Mouse (Mus musculus) G1E (cell line): Measurements from ENCODE around the gene Tstd1. TPM values are rescaled to one million over a fixed set of nuclear protein-coding genes. Genes with fewer than 3 reads are reported as not detected.
A peak's percentile ranks its signal among the peaks of the same experiment; 100 is the strongest.

Experiments
- ATAC-seq: 2 replicates; pipeline ENCODE4 v1.8.0; 2016; ENCODE audit warnings: mild to moderate bottlenecking; ENCODE audit not compliant: insufficient number of reproducible peaks, poor library complexity, low FRiP score, severe bottlenecking; ENCODE audit errors: extremely low read depth
- DNase-seq: peaks from one replicate; pipeline ENCODE4 v3.0.0; 2012; ENCODE audit warnings: low spot score
- H3K27me3 ChIP-seq: 2 replicates; pipeline ENCODE4 v1.6.1; 2012; ENCODE audit warnings: mild to moderate bottlenecking, low read length, inconsistent platforms; ENCODE audit not compliant: insufficient read depth
- H3K36me3 ChIP-seq: replicated peaks from 2 replicates; pipeline ENCODE3; 2012; ENCODE audit warnings: mild to moderate bottlenecking, inconsistent platforms
- H3K4me1 ChIP-seq: 2 replicates; pipeline ENCODE4 v1.6.1; 2012; ENCODE audit warnings: low read depth, low read length, inconsistent platforms, mixed read lengths; ENCODE audit not compliant: insufficient read depth
- H3K4me3 ChIP-seq: 2 replicates; pipeline ENCODE4 v1.5.1; 2012; ENCODE audit warnings: low read depth, mild to moderate bottlenecking, inconsistent platforms, low read length, moderate library complexity, mixed read lengths
- H3K9me3 ChIP-seq: replicated peaks from 2 replicates; pipeline ENCODE4 v1.6.1; 2012; ENCODE audit warnings: inconsistent platforms
- CTCF ChIP-seq: IDR thresholded peaks from 2 replicates; pipeline ENCODE4 v1.5.1; 2012; ENCODE audit warnings: low read depth, low read length, inconsistent platforms, mixed read lengths
- GATA1 ChIP-seq: IDR thresholded peaks from 2 replicates; pipeline ENCODE4 v1.6.1; 2012; ENCODE audit warnings: borderline replicate concordance, low read length, inconsistent platforms, mixed read lengths
- GATA2 ChIP-seq: IDR thresholded peaks from 2 replicates; pipeline ENCODE4 v1.6.1; 2012; ENCODE audit warnings: low read depth, low read length, inconsistent platforms, borderline replicate concordance
- POLR2AphosphoS5 ChIP-seq: IDR thresholded peaks from 2 replicates; pipeline ENCODE4 v1.6.1; 2012; ENCODE audit warnings: low read depth, low read length, inconsistent platforms; ENCODE audit not compliant: insufficient replicate concordance
- TAL1 ChIP-seq: conservative IDR thresholded peaks from 2 replicates; pipeline ENCODE4 v1.6.1; 2012; ENCODE audit warnings: low read depth, low read length, inconsistent platforms, mixed read lengths
- polyA plus RNA-seq: library from polyadenylated mRNA; stranded (reverse); fragments of >175 nt; gene quantifications from 2 replicates; pipeline ENCODE4 v1.2.3, GENCODE M21; 2012
- total RNA-seq, 2 experiments: library from RNA; stranded (forward) in 1 of 2; stranded (reverse) in 1 of 2; fragments of 200-1000 nt in 1 of 2; fragments of >200 nt in 1 of 2; fragmentation: Nextera tagmentation in 1 of 2; gene quantifications; 2 replicates each; pipeline ENCODE4 v1.2.3; 2014 to 2017

The Tstd1 gene
- total and polyA plus RNA-seq, 3 experiments, result 0.42 to 2.9 TPM; not detected in 1

- H3K4me1 ChIP-seq, result peaks cover 21% of the 10 kb centered on the region
- peaks cover 47% of the 10 kb centered on the region for H3K27me3 ChIP-seq
- TF ChIP-seq CTCF (no peak), GATA1 (no peak), GATA2 (no peak), POLR2AphosphoS5 (no peak), TAL1 (no peak)
These were observed 19.5 kb downstream of the Tstd1 start for GRCm38 (mm10) chr1:171438014-171438670.

GRCm38 (mm10) chr1:171439072-171439471 lies 20.4 kb downstream of the Tstd1 start:
- Histone ChIP-seq H3K4me1 (peaks cover 21% of the 10 kb centered on the region), H3K9me3 (peaks cover 6% of the 10 kb centered on the region), H3K36me3 (no peaks in the 10 kb centered on the region), H3K27me3 (peaks cover 47% of the 10 kb centered on the region), H3K4me3 (no peak overlapping the region)
- TF ChIP-seq POLR2AphosphoS5 (no peak), TAL1 (no peak), CTCF (no peak), GATA1 (no peak), GATA2 (no peak)
- no peak for DNase-seq
- no peak for ATAC-seq

More at GRCm38 (mm10) chr1:171438014-171438670, 19.5 kb downstream of the Tstd1 start:
- H3K36me3 ChIP-seq, result no peaks in the 10 kb centered on the region
- no peak overlapping the region for H3K4me3 ChIP-seq
- DNase-seq, result no peak
- H3K9me3 ChIP-seq, result no peaks in the 10 kb centered on the region
- no peak for ATAC-seq

GRCm38 (mm10) chr1:171440025-171440725 lies 21.5 kb downstream of the Tstd1 start:
- TF ChIP-seq POLR2AphosphoS5, result no peak
- no peak for TF ChIP-seq CTCF
- TF ChIP-seq TAL1, result no peak
- no peak for TF ChIP-seq GATA2
- no peak for TF ChIP-seq GATA1
- H3K27me3 ChIP-seq, result peaks cover 46% of the 10 kb centered on the region
- H3K4me3 ChIP-seq, result no peak overlapping the region
- peaks cover 21% of the 10 kb centered on the region for H3K4me1 ChIP-seq
- ATAC-seq, result no peak
- no peaks in the 10 kb centered on the region for H3K36me3 ChIP-seq
- H3K9me3 ChIP-seq, result peaks cover 6% of the 10 kb centered on the region
- no peak for DNase-seq

- Histone ChIP-seq H3K4me1 (peaks cover 21% of the 10 kb centered on the region), H3K4me3 (no peak overlapping the region; the same call in 1 of the 2 replicates), H3K9me3 (peaks cover 6% of the 10 kb centered on the region), H3K36me3 (no peaks in the 10 kb centered on the region), H3K27me3 (peaks cover 33% of the 10 kb centered on the region)
- DNase-seq, result peak; percentile 8
- peak; percentile 30; the same call in 1 of the 2 replicates for ATAC-seq
- TF ChIP-seq CTCF (no peak), POLR2AphosphoS5 (no peak), TAL1 (no peak), GATA2 (no peak), GATA1 (no peak)
These were observed 23.1 kb downstream of the Tstd1 start for GRCm38 (mm10) chr1:171441466-171442412.

GRCm38 (mm10) chr1:171442413-171442760 lies 23.7 kb downstream of the Tstd1 start:
- ATAC-seq (no peak), DNase-seq (no peak)
- H3K9me3 ChIP-seq, result peaks cover 6% of the 10 kb centered on the region
- H3K4me3 ChIP-seq, result no peak overlapping the region; the same call in 1 of the 2 replicates
- peaks cover 17% of the 10 kb centered on the region for H3K4me1 ChIP-seq
- TF ChIP-seq GATA2 (no peak), GATA1 (no peak), TAL1 (no peak), POLR2AphosphoS5 (no peak), CTCF (no peak)
- no peaks in the 10 kb centered on the region for H3K36me3 ChIP-seq
- peaks cover 28% of the 10 kb centered on the region for H3K27me3 ChIP-seq

- ATAC-seq, result no peak
- Histone ChIP-seq H3K36me3 (no peaks in the 10 kb centered on the region), H3K4me3 (no peak overlapping the region), H3K27me3 (peaks cover 16% of the 10 kb centered on the region), H3K9me3 (peaks cover 6% of the 10 kb centered on the region), H3K4me1 (peaks cover 11% of the 10 kb centered on the region)
- no peak for DNase-seq
- no peak for TF ChIP-seq TAL1
- TF ChIP-seq GATA2, result no peak
- no peak for TF ChIP-seq POLR2AphosphoS5
- no peak for TF ChIP-seq GATA1
- TF ChIP-seq CTCF, result no peak
These were observed 26.4 kb downstream of the Tstd1 start for GRCm38 (mm10) chr1:171445050-171445449.
